Mouse (Mus musculus) hindbrain, embryonic 14.5 days (tissue): ENCODE measurements around the gene Olfr608. TPM values are rescaled to one million over a fixed set of nuclear protein-coding genes. Genes with fewer than 3 reads are reported as not detected.

Source experiments
- polyA plus RNA-seq: library from polyadenylated mRNA; unstranded; fragments of >200 nt; fragmentation: Nextera tagmentation; extraction: Ambion mirVana; gene quantifications from 2 replicates; pipeline ENCODE4 v1.2.1, GENCODE M21; 2014

Olfr608 gene
- polyA plus RNA-seq, 1 experiment from 2014 or later = not detected

Other genes starting within 250 kb of the Olfr608 start
- gene Usp17ld, start 217.4 kb upstream of the Olfr608 start, polyA plus RNA-seq = not detected in 2 replicates
- not detected in 2 replicates for gene Olfr596, start 164.2 kb upstream of the Olfr608 start, polyA plus RNA-seq
- gene Olfr597, start 153.6 kb upstream of the Olfr608 start, polyA plus RNA-seq = not detected in 2 replicates
- gene Olfr598, start 146.3 kb upstream of the Olfr608 start, polyA plus RNA-seq = not detected in 2 replicates
- not detected in 2 replicates for gene Olfr599, start 134.0 kb upstream of the Olfr608 start, polyA plus RNA-seq
- not detected in 2 replicates for gene Olfr600, start 120.2 kb upstream of the Olfr608 start, polyA plus RNA-seq
- not detected in 2 replicates for gene Olfr601, start 107.2 kb upstream of the Olfr608 start, polyA plus RNA-seq
- gene Olfr603, start 83.7 kb upstream of the Olfr608 start, polyA plus RNA-seq = not detected in 2 replicates
- gene Usp17lc, start 54.8 kb upstream of the Olfr608 start, polyA plus RNA-seq = not detected in 2 replicates
- gene Olfr605, start 24.4 kb upstream of the Olfr608 start, polyA plus RNA-seq = not detected in 2 replicates
- gene Olfr606, start 20.8 kb upstream of the Olfr608 start, polyA plus RNA-seq = not detected in 2 replicates
- gene Olfr607, start 5.7 kb upstream of the Olfr608 start, polyA plus RNA-seq = not detected in 2 replicates
- not detected in 2 replicates for gene Olfr609, start 28.2 kb downstream of the Olfr608 start, polyA plus RNA-seq
- not detected in 2 replicates for gene Olfr610, start 42.2 kb downstream of the Olfr608 start, polyA plus RNA-seq
- gene Olfr611, start 51.0 kb downstream of the Olfr608 start, polyA plus RNA-seq = not detected in 2 replicates
- not detected in 2 replicates for gene Olfr612, start 72.8 kb downstream of the Olfr608 start, polyA plus RNA-seq
- not detected in 2 replicates for gene Olfr613, start 78.2 kb downstream of the Olfr608 start, polyA plus RNA-seq
- not detected in 2 replicates for gene Olfr615, start 86.2 kb downstream of the Olfr608 start, polyA plus RNA-seq
- gene Olfr616, start 99.3 kb downstream of the Olfr608 start, polyA plus RNA-seq = not detected in 2 replicates
- not detected in 2 replicates for gene Olfr617, start 103.2 kb downstream of the Olfr608 start, polyA plus RNA-seq
- 0.21 TPM in 1 of 2 replicates, not detected in the other for gene Olfr618, start 120.2 kb downstream of the Olfr608 start, polyA plus RNA-seq
- not detected in 2 replicates for gene Olfr619, start 130.7 kb downstream of the Olfr608 start, polyA plus RNA-seq
- gene Olfr620, start 142.7 kb downstream of the Olfr608 start, polyA plus RNA-seq = not detected in 2 replicates
- gene Olfr622, start 172.8 kb downstream of the Olfr608 start, polyA plus RNA-seq = not detected in 2 replicates
- not detected in 2 replicates for gene Olfr623, start 193.8 kb downstream of the Olfr608 start, polyA plus RNA-seq
- not detected in 2 replicates for gene Olfr624, start 201.3 kb downstream of the Olfr608 start, polyA plus RNA-seq
- gene Olfr625-ps1, start 212.8 kb downstream of the Olfr608 start, polyA plus RNA-seq = not detected in 2 replicates
- not detected in 2 replicates for gene Olfr243, start 244.8 kb downstream of the Olfr608 start, polyA plus RNA-seq